Mouse (Mus musculus) lung, embryonic 15.5 days (tissue): ENCODE measurements around the gene Tnpo2. TPM values are rescaled to one million over a fixed set of nuclear protein-coding genes. Genes with fewer than 3 reads are reported as not detected.
A peak's percentile ranks its signal among the peaks of the same experiment; 100 is the strongest.

ENCODE experiments used
- ATAC-seq: fragments of 200-750 bp; cut with Nextera tagmentation; 2 replicates; pipeline ENCODE4 v1.8.0; 2017; ENCODE audit warnings: moderate number of reproducible peaks, borderline replicate concordance; ENCODE audit not compliant: low FRiP score, low TSS enrichment; ENCODE audit errors: extremely low read depth
- H3K27ac ChIP-seq: fragments of 300-500 bp; sonication (generic); 2 replicates; pipeline ENCODE4 v1.5.1; 2015; ENCODE audit warnings: moderate library complexity, mild to moderate bottlenecking, inconsistent platforms
- H3K27me3 ChIP-seq: fragments of 300-500 bp; sonication (generic); 2 replicates; pipeline ENCODE4 v1.6.1; 2015; ENCODE audit warnings: inconsistent platforms
- H3K36me3 ChIP-seq: fragments of 300-500 bp; sonication (generic); 2 replicates; pipeline ENCODE4 v1.6.1; 2015; ENCODE audit warnings: inconsistent platforms
- H3K4me1 ChIP-seq: fragments of 300-500 bp; sonication (generic); 2 replicates; pipeline ENCODE4 v1.6.1; 2015; ENCODE audit warnings: inconsistent platforms
- H3K4me2 ChIP-seq: fragments of 300-500 bp; sonication (generic); 2 replicates; pipeline ENCODE4 v1.6.1; 2015; ENCODE audit warnings: inconsistent platforms, mild to moderate bottlenecking, moderate library complexity
- H3K4me3 ChIP-seq: fragments of 300-500 bp; sonication (generic); 2 replicates; pipeline ENCODE4 v1.5.1; 2015; ENCODE audit warnings: mild to moderate bottlenecking, inconsistent platforms
- H3K9ac ChIP-seq: fragments of 300-500 bp; sonication (generic); 2 replicates; pipeline ENCODE4 v1.6.1; 2015; ENCODE audit warnings: inconsistent platforms
- H3K9me3 ChIP-seq: fragments of 300-500 bp; sonication (generic); 2 replicates; pipeline ENCODE4 v1.6.1; 2016; ENCODE audit warnings: inconsistent platforms
- WGBS: fragments of 180-500 bp; shearing (Covaris S2); methylation state at CpG from one replicate; pipeline ENCODE4 v1.1.7; 2015; 5-methylcytosine and 5-hydroxymethylcytosine counted together
- polyA plus RNA-seq: library from polyadenylated mRNA; unstranded; fragments of >200 nt; fragmentation: Nextera tagmentation; extraction: Ambion mirVana; gene quantifications from 2 replicates; pipeline ENCODE4 v1.2.1, GENCODE M21; 2015

Gene Tnpo2
- polyA plus RNA-seq, 1 experiment from 2014 or later = 32.3 TPM

DNA sequence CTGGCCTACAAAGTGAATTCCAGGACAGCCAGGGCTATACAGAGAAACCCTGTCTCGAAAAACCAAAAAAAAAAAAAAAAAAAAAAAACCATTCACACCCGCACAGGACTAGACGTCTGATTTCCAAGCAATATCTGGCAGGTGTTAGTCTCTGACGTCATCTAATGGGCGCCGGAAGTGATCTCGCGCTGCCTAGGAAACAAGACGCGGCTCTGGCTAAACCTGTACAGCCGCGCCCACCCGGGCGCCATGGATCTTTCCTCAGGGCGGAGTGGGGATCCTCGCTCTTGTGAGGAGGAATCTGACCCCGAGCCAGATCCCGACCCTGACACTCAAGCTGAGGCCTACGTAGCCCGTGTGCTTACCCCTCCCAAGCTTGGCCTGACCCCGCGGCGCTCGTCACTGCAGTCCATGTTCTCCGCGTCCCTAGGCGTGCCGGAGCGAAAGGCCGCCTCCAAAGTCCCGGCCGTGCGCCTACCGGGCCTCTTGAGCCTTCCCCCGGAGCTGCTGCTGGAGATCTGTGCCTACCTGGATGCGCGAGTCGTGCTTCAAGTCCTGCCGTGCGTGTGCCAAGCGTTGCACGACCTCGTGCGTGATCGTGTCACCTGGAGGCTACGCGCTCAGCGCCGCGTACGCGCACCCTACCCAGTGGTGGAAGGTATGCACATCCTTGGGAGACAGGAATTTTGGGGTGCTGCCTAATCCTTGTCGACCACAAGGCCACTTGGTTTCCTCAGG lies 23.3 kb downstream of the Tnpo2 start, which contains the start of gene Fbxw9:
Fbxw9 (plus strand) TSS at position 177 of the 738 bp plus-strand sequence.
- Histone ChIP-seq H3K9me3 (no peaks in the 10 kb centered on the region), H3K4me1 (peaks cover 8% of the 10 kb centered on the region), H3K4me2 (peak within 1 kb of the TSS; percentile 84), H3K4me3 (peak within 1 kb of the TSS; percentile 76), H3K27ac (no peak within 1 kb of the TSS), H3K9ac (peak within 1 kb of the TSS; percentile 60), H3K36me3 (peaks cover 19% of the 10 kb centered on the region), H3K27me3 (no peaks in the 10 kb centered on the region)
- peak; percentile 85 for ATAC-seq
- under 1% methylated on average over 52 of the region's 53 CpGs for WGBS

DNA sequence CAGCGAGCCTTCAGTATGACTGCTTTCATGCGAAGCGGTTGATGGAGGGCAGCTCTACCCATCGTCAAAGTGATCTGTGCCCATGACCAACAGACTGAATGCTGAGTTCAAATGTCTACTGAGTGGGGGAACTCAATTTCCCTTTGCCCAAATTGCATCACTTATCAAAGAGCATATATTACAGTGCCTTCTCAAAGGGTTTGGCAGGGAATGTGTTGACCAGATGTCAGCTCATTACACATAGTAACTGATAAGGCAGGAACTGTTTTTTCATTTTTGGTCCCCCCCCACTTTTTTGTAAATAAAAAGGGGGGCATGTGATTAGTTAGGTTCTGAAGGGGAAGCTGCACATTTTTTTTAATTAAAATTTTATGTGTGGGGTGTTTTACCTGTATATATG lies 25.9 kb downstream of the Tnpo2 start:
- Histone ChIP-seq H3K4me3 (no peak overlapping the region), H3K4me2 (no peak overlapping the region), H3K4me1 (peaks cover 8% of the 10 kb centered on the region), H3K27ac (no peak overlapping the region), H3K36me3 (0 out of 2 replicates have a peak, but pooled peaks cover 7% of the 10 kb centered on the region), H3K9me3 (no peaks in the 10 kb centered on the region), H3K9ac (no peak overlapping the region), H3K27me3 (no peaks in the 10 kb centered on the region)
- no peak for ATAC-seq
- 95% methylated on average over 4 of the region's 4 CpGs for WGBS

DNA sequence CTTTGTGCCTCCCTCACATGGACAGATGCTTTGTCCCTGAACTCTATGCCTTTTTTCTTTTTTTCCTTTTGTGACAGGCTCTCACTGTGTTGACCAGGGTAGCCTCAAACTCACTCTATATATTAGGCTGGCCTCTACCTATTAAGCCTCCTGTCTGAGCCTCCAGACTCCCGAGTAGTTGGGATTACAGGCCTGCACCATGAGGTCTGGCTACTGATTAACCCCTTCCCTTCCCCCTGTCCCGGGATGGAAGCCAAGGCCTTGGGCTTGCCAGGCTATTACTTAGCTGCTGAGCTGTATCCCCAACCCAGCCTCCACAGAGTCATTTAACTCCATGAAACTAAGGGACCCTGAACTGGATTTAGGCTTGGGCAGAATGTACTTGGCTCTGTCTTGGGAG lies 28.5 kb downstream of the Tnpo2 start:
- no peaks in the 10 kb centered on the region for H3K9me3 ChIP-seq
- no peak overlapping the region for H3K4me3 ChIP-seq
- ATAC-seq = no peak
- H3K36me3 ChIP-seq = 0 out of 2 replicates have a peak, but pooled peaks cover 7% of the 10 kb centered on the region
- no peak overlapping the region for H3K9ac ChIP-seq
- no peak overlapping the region for H3K27ac ChIP-seq
- H3K4me2 ChIP-seq = no peak overlapping the region
- H3K4me1 ChIP-seq = peaks cover 8% of the 10 kb centered on the region
- WGBS = 36% methylated on average over 2 of the region's 2 CpGs
- H3K27me3 ChIP-seq = no peaks in the 10 kb centered on the region

DNA sequence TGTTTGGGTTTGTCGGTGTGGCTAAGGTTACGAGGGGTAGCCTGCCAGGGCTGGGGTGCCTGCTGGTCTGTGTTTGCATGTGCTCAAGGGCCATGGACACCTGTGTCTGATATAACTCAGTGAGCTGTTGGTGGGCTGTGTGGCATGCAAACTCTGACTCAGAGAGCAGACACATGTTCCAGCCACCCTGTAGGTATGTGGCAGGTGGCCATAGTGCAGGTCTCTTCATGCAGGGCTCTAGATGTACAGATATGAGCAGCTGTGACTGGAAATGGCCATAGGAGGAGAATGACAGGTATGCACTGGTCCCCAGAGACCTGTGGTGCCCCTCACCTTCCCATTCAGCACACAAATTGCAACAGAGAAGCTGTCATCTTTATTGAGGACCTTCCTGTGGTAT lies 30.4 kb downstream of the Tnpo2 start:
- Histone ChIP-seq H3K9me3 (no peaks in the 10 kb centered on the region), H3K9ac (no peak overlapping the region), H3K4me3 (no peak overlapping the region), H3K4me1 (peaks cover 7% of the 10 kb centered on the region), H3K4me2 (no peak overlapping the region), H3K27ac (no peak overlapping the region), H3K36me3 (0 out of 2 replicates have a peak, but pooled peaks cover 7% of the 10 kb centered on the region), H3K27me3 (no peaks in the 10 kb centered on the region)
- no peak for ATAC-seq
- 97% methylated on average over 2 of the region's 2 CpGs for WGBS

DNA sequence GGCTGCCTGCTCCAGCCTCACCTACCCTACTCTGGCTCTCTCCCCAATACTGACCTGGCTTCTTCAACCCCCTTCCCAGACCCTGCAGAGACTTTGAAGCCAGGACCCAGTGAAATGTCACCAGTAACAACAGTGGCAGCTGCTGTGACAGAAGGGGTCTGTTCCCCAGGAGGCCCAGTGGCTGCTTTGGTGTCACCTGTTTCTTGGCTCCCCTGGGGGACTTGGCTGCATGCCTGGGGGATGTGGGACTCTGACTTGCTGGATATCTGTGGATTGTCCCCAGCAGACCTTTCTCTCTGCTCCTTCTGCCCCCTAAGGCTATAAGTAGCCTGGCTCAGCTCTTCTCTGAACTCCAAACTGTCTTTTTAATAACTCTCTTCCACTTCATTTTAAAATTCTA lies 31.3 kb downstream of the Tnpo2 start, which contains the start of gene Gm5741:
Gm5741 (minus strand) TSS at position 1 of the 400 bp plus-strand sequence.
- Histone ChIP-seq H3K4me2 (no peak within 1 kb of the TSS), H3K9ac (no peak within 1 kb of the TSS), H3K36me3 (0 out of 2 replicates have a peak, but pooled peaks cover 7% of the 10 kb centered on the region), H3K4me3 (no peak within 1 kb of the TSS), H3K27ac (no peak within 1 kb of the TSS), H3K4me1 (peaks cover 15% of the 10 kb centered on the region), H3K9me3 (no peaks in the 10 kb centered on the region), H3K27me3 (no peaks in the 10 kb centered on the region)
- ATAC-seq = no peak

DNA sequence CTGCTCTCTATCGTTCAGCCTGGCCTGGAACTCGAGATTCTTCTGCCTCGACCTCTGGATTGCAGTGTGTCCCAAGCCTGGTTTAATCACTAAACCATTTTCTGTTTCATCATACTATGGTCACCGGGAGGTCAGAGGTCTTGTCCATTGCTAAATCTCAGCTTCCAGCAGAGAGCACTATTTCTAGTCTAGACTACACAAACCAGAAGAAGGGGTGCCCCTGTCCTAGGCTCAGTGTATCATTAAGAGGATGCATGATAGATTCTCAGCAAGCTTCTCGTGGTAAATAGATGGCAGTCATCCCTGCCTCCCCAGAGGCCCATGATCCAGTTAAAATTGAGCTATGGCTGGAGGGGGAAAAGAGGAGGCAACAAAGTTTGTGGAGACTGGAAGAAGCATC lies 34.3 kb downstream of the Tnpo2 start:
- Histone ChIP-seq H3K4me1 (peaks cover 18% of the 10 kb centered on the region), H3K27ac (peak overlapping the region; percentile 95; the same call in 1 of the 2 replicates), H3K4me2 (peak overlapping the region; percentile 72), H3K27me3 (no peaks in the 10 kb centered on the region), H3K9ac (no peak overlapping the region), H3K9me3 (no peaks in the 10 kb centered on the region), H3K36me3 (peaks cover 31% of the 10 kb centered on the region), H3K4me3 (peak overlapping the region; percentile 80)
- whole genome bisulfite sequencing = 71% methylated on average over 5 of the region's 5 CpGs
- ATAC-seq = no peak

DNA sequence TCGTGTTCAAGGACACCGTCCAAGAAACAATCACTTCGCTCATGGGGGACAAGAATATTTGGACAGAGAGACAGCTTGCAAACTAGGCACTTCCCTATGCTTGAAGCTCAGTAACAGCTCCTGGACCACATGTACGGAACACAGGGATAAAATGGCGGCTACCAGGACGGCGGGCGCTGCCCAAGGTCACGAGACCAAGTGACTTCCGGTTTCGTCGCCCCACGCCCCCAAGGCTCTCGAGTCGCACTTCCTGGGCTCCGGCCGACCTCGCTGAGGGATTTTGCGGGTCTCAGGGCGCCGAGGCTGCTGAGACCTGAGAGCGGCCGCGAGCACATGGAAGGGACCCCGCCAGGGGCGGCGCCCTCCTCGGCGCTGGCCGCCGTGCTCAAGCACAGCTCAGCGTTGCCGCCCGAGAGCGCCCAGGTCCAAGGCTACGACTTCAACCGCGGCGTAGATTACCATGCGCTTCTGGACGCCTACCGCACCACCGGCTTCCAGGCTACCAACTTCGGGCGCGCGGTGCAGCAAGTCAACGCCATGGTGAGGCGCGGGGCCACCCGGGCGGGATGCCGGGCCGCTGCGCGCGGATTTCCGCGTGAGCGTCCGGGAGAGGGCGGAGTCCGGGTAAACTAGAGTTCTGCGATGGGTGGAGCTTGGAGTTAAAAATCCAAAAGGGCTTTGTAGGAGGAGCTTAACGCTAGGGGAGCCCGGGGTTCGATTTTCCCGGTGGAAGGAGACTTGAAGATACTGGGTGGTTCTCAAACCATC lies 35.0 kb downstream of the Tnpo2 start, which contains the start of gene Dhps:
Dhps (plus strand) TSS at position 244 of the 768 bp plus-strand sequence.
- Histone ChIP-seq H3K27me3 (no peaks in the 10 kb centered on the region), H3K9ac (peak within 1 kb of the TSS; percentile 75), H3K27ac (peak within 1 kb of the TSS; percentile 95), H3K9me3 (no peaks in the 10 kb centered on the region), H3K4me3 (peak within 1 kb of the TSS; percentile 80), H3K4me2 (peak within 1 kb of the TSS; percentile 72), H3K4me1 (peaks cover 18% of the 10 kb centered on the region), H3K36me3 (peaks cover 32% of the 10 kb centered on the region)
- under 1% methylated on average over 68 of the region's 68 CpGs for WGBS
- ATAC-seq = peak; percentile 88

DNA sequence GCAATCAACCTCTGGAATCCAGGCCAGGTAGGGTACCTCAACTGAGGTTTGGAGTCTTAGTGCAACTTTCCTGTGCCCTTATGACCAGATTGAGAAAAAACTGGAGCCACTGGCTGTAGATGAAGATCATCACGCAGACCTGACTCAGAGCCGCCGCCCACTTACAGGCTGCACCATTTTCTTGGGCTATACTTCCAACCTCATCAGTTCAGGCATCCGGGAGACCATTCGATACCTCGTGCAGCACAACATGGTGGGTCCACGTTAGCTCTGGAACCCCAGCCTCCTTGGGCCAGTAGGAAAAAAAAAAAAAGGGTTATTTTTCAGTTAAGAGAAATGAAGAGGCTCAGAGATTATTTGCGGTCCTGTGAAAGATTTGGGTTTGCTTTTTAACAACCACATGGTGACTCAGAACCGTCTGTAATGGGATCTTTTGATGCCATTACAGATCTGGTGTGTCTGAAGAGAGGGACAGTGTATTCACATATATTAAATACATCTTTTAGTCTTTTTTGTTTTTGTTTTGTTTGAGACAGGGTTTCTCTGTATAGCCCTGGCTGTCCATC lies 35.7 kb downstream of the Tnpo2 start:
- Histone ChIP-seq H3K36me3 (peaks cover 34% of the 10 kb centered on the region), H3K27ac (peak overlapping the region; percentile 95), H3K4me2 (peak overlapping the region; percentile 72), H3K9ac (peak overlapping the region; percentile 75), H3K27me3 (no peaks in the 10 kb centered on the region), H3K9me3 (no peaks in the 10 kb centered on the region), H3K4me3 (peak overlapping the region; percentile 80), H3K4me1 (peaks cover 18% of the 10 kb centered on the region)
- WGBS = 29% methylated on average over 9 of the region's 9 CpGs
- no peak for ATAC-seq

DNA sequence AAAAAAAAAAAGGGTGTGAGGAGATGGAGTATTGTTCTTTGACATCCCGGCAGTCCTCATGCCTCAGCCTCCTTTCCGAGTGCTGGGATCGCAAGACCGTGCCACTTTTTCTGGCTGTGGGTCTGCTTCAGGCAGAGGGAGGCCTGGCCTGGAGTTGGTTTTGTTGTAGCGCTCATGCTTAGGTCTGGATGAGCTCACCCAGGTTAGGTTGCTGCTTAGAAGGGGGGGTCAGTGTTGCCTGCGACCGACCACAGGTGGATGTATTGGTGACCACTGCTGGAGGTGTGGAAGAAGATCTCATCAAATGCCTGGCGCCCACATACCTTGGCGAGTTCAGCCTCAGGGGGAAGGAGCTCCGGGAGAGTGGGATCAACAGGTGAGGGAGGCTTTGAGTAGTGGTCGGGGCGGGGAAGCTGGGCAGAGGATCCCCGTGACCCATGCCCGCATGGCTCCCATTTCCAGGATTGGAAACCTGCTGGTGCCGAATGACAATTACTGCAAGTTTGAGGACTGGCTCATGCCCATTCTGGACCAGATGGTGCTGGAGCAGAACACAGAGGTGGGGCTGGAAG lies 36.4 kb downstream of the Tnpo2 start:
- 87% methylated on average over 15 of the region's 15 CpGs for WGBS
- no peaks in the 10 kb centered on the region for H3K9me3 ChIP-seq
- H3K4me1 ChIP-seq = peaks cover 18% of the 10 kb centered on the region
- H3K27me3 ChIP-seq = no peaks in the 10 kb centered on the region
- H3K27ac ChIP-seq = no peak overlapping the region
- H3K9ac ChIP-seq = no peak overlapping the region
- ATAC-seq = no peak
- H3K4me3 ChIP-seq = no peak overlapping the region
- H3K4me2 ChIP-seq = peak overlapping the region; percentile 72; the same call in 1 of the 2 replicates
- H3K36me3 ChIP-seq = peaks cover 34% of the 10 kb centered on the region

DNA sequence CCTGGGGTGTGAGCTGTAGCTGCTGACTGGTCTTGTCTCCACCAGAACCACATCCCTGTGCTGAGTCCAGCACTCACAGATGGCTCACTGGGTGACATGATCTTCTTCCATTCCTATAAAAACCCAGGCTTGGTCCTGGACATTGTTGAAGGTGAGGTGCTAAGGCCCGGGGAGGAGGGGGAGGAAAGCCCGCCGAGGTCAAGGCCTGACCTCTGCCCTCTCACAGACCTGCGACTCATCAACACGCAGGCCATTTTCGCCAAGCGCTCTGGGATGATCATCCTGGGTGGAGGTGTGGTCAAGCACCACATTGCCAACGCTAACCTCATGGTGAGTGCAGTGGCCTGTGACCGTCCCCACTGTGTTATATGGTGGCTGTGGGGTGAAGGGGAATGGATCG lies 37.5 kb downstream of the Tnpo2 start:
- Histone ChIP-seq H3K4me2 (no peak overlapping the region), H3K9ac (no peak overlapping the region), H3K4me1 (peaks cover 18% of the 10 kb centered on the region), H3K36me3 (peaks cover 40% of the 10 kb centered on the region), H3K4me3 (no peak overlapping the region), H3K9me3 (no peaks in the 10 kb centered on the region), H3K27me3 (no peaks in the 10 kb centered on the region), H3K27ac (no peak overlapping the region)
- 78% methylated on average over 10 of the region's 10 CpGs for WGBS
- ATAC-seq = no peak

DNA sequence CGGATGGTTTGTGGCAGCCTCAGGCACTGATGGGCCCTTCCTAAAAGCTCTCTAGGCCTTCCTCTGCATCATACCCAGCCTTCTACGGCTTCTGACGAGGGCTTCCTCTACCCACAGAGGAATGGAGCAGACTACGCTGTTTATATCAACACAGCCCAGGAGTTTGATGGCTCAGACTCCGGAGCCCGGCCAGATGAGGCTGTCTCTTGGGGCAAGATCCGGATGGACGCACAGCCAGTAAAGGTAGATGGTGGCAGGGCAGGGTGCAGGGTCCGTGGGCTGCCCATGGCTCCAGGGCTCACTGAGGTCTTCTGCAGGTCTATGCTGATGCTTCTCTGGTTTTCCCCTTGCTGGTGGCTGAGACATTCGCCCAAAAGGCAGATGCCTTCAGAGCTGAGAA lies 37.9 kb downstream of the Tnpo2 start:
- WGBS = 85% methylated on average over 10 of the region's 10 CpGs
- no peak for ATAC-seq
- H3K27ac ChIP-seq = no peak overlapping the region
- no peak overlapping the region for H3K4me2 ChIP-seq
- H3K27me3 ChIP-seq = no peaks in the 10 kb centered on the region
- no peak overlapping the region for H3K4me3 ChIP-seq
- H3K9ac ChIP-seq = no peak overlapping the region
- H3K36me3 ChIP-seq = peaks cover 40% of the 10 kb centered on the region
- H3K9me3 ChIP-seq = no peaks in the 10 kb centered on the region
- peaks cover 18% of the 10 kb centered on the region for H3K4me1 ChIP-seq
